ENCODE assay signal across 9 mouse cellular contexts in the genomic region with DNA sequence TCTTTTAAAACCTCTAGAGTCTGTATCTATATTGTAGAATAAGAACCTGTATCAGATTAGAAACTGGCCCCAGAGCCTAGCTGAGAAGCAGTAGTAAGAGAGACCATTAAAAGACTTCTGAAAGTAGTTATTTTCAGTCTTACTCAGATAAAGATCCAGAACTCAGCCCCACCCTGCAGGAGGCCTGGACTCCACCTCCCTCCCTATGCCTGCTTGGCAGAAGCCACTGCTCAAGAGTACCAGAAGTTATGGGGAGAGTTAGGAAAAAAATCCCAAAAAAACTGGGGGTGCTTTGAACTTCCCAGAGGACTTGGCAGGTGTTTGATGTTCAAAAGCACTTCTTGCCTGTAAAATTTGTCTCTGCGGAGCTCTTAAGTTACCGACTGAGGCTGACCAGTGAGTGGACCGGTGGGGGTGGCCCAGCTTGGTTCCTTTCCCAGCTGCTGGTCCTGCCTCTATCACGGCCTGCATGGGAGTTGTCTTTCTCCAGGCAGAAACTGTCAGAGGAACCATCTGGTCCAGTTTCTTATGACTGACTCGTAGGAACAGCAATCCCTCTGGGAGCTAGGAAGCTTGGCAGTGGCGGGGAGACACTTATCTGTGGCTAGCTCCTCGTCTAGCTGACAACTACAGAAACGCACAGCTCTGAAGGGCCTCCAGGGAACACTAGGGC.
A peak's percentile ranks its signal among the peaks of the same experiment; 100 is the strongest.
DNase-seq lines count a peak whose midpoint lies in the region; TF ChIP-seq lines count a peak whose summit lies in the region.
"Had no signal": no experiment of that assay in that cellular context is flagged by ENCODE, and none has a peak within 500 bp of the region (broad histone marks: within the 10 kb centered on the region; RNA-seq: fewer than 3 reads in every experiment).

No protein-coding gene starts in this region.

- TF ChIP-seq POLR2A in cerebellum, adult 2 months (IDR thresholded peaks at IDR 0.05; ENCODE audit: borderline replicate concordance, insufficient read depth, low read length) = no peak

- H3K4me1 ChIP-seq in cerebellum, adult 2 months (ENCODE audit: control insufficient read depth, insufficient read depth, low read length) = peaks cover 2% of the 10 kb centered on the region; the same call in 1 of the 2 replicates

- intact Hi-C loops in left cerebral cortex, postnatal 25 days (cut with DNase I) = no loop called here

- DNase-seq in cerebellum, postnatal 10 days = peak; percentile 55 to 69
- DNase-seq in cerebellum, adult 2 months = no peak
- DNase-seq in right cerebral cortex, adult 2 months (ENCODE audit: low spot score in 2 of 2) = peak; percentile 42 to 46
- DNase-seq in right cerebral cortex, postnatal 4 days = no peak
- peak; percentile 32 to 80 for DNase-seq in left cerebral cortex, postnatal 25 days (ENCODE audit: low spot score in 2 of 2)
- DNase-seq in skeletal muscle tissue, adult 2 months (ENCODE audit: low read depth, low spot score) = peak; percentile 76
- no peak for DNase-seq in liver
- DNase-seq in embryo, embryonic 10.5 days (ENCODE audit: low spot score) = no peak

- H3K27me3 ChIP-seq in cerebellum, adult 2 months (ENCODE audit: control insufficient read depth, insufficient read depth, low read length) = no peaks in the 10 kb centered on the region
- H3K27me3 ChIP-seq: hindbrain, embryonic 15.5 days had no signal

- no peak overlapping the region for H3K4me3 ChIP-seq in cerebellum, adult 2 months (replicated peaks; ENCODE audit: insufficient read depth, low read depth, low read length)
- H3K4me3 ChIP-seq: hindbrain, embryonic 15.5 days had no signal

- H3K27ac ChIP-seq in cerebellum, adult 2 months (ENCODE audit: insufficient read depth, low read length) = no peak overlapping the region
- H3K27ac ChIP-seq: hindbrain, embryonic 15.5 days had no signal

- WGBS in cerebellum, adult 2 months = 33% methylated on average over 8 of the region's 8 CpGs

- TF ChIP-seq CTCF in cerebellum, adult 2 months (IDR thresholded peaks at IDR 0.05; ENCODE audit: borderline replicate concordance, insufficient read depth, low read depth, low read length) = no peak

Comparison
In these comparisons a context has a peak if more than half of its experiments do, and no peak if none do; other contexts are left out.
1. DNase-seq: peak in cerebellum, postnatal 10 days (2 of 2), right cerebral cortex, adult 2 months (2 of 2), left cerebral cortex, postnatal 25 days (2 of 2) and skeletal muscle tissue, adult 2 months (single experiment); none in cerebellum, adult 2 months (0 of 2), right cerebral cortex, postnatal 4 days (single experiment), liver (single experiment) and embryo, embryonic 10.5 days (single experiment).